Mouse (Mus musculus): ENCODE results near the gene Lrp8.

The Lrp8 gene

GRCm38 (mm10) chr4:107849621-107850020, 47.6 kb downstream of the Lrp8 start:
- DNase-seq, result no peak

- no peak for DNase-seq
Measured at GRCm38 (mm10) chr4:107850091-107850490, 48.0 kb downstream of the Lrp8 start.

GRCm38 (mm10) chr4:107853333-107853732, 51.3 kb downstream of the Lrp8 start:
- DNase-seq, result no peak

- no peak for DNase-seq
Measured at GRCm38 (mm10) chr4:107853836-107854235, 51.8 kb downstream of the Lrp8 start.

GRCm38 (mm10) chr4:107856958-107857686, 55.1 kb downstream of the Lrp8 start:
- peak; percentile 39 for DNase-seq

- no peak for DNase-seq
Measured at GRCm38 (mm10) chr4:107858995-107859394, 56.9 kb downstream of the Lrp8 start.

- DNase-seq, result no peak
Measured at GRCm38 (mm10) chr4:107864866-107865265, 62.8 kb downstream of the Lrp8 start.

- DNase-seq, result peak; percentile 94
Measured at GRCm38 (mm10) chr4:107879254-107880050, 77.4 kb downstream of the Lrp8 start, which contains the start of gene Magoh. TSS of gene Magoh (plus strand) at chr4:107879755.

- DNase-seq, result no peak
Measured at GRCm38 (mm10) chr4:107881631-107882030, 79.6 kb downstream of the Lrp8 start.

- no peak for DNase-seq
Measured at GRCm38 (mm10) chr4:107886371-107886770, 84.3 kb downstream of the Lrp8 start.

GRCm38 (mm10) chr4:107889385-107889730, 87.3 kb downstream of the Lrp8 start:
- no peak for DNase-seq

- peak; percentile 92 for DNase-seq
Measured at GRCm38 (mm10) chr4:107889731-107890432, 87.8 kb downstream of the Lrp8 start, which contains the start of gene 0610037L13Rik. TSS of gene 0610037L13Rik (plus strand) at chr4:107889813.

GRCm38 (mm10) chr4:107892663-107893062, 90.6 kb downstream of the Lrp8 start:
- DNase-seq, result no peak

- no peak for DNase-seq
Measured at GRCm38 (mm10) chr4:107899211-107899927, 97.3 kb downstream of the Lrp8 start.

GRCm38 (mm10) chr4:107900206-107900605, 98.1 kb downstream of the Lrp8 start:
- no peak for DNase-seq

- DNase-seq, result no peak
Measured at GRCm38 (mm10) chr4:107904252-107904651, 102.2 kb downstream of the Lrp8 start.

- DNase-seq, result no peak
Measured at GRCm38 (mm10) chr4:107906561-107906960, 104.5 kb downstream of the Lrp8 start.

- DNase-seq, result no peak
Measured at GRCm38 (mm10) chr4:107910020-107910419, 108.0 kb downstream of the Lrp8 start.

GRCm38 (mm10) chr4:107920336-107920735, 118.3 kb downstream of the Lrp8 start:
- DNase-seq, result no peak

- no peak for DNase-seq
Measured at GRCm38 (mm10) chr4:107921152-107921695, 119.2 kb downstream of the Lrp8 start.

- DNase-seq, result no peak
Measured at GRCm38 (mm10) chr4:107921952-107922351, 119.9 kb downstream of the Lrp8 start.

- DNase-seq, result peak; percentile 75
Measured at GRCm38 (mm10) chr4:107923145-107923802, 121.2 kb downstream of the Lrp8 start, which contains the start of gene Cpt2. TSS of gene Cpt2 (minus strand) at chr4:107923610.
